Mouse (Mus musculus) G1E (cell line): ENCODE data around the gene Lamtor4.

ENCODE experiments used
- CTCF ChIP-seq: IDR thresholded peaks from 2 replicates; pipeline ENCODE4 v1.5.1; 2012; ENCODE audit warnings: low read depth, low read length, inconsistent platforms, mixed read lengths
- POLR2AphosphoS5 ChIP-seq: IDR thresholded peaks from 2 replicates; pipeline ENCODE4 v1.6.1; 2012; ENCODE audit warnings: low read depth, low read length, inconsistent platforms; ENCODE audit not compliant: insufficient replicate concordance
- TAL1 ChIP-seq: conservative IDR thresholded peaks from 2 replicates; pipeline ENCODE4 v1.6.1; 2012; ENCODE audit warnings: low read depth, low read length, inconsistent platforms, mixed read lengths

GRCm38 (mm10) chr5:138258542-138258941, 3.3 kb downstream of the Lamtor4 start:
- TF ChIP-seq TAL1 (no peak), CTCF (no peak), POLR2AphosphoS5 (no peak)
